Mouse (Mus musculus) liver, adult 2 months (tissue): ENCODE measurements around the gene Gm36079. TPM values are rescaled to one million over a fixed set of nuclear protein-coding genes. Genes with fewer than 3 reads are reported as not detected.
A peak's percentile ranks its signal among the peaks of the same experiment; 100 is the strongest.
"Not testable (repeated sequence)": the region's sequence is repeated elsewhere in the genome, so short reads cannot be mapped to it uniquely, and the experiment has no call there.

Experiments
- DNase-seq: peaks from one replicate; pipeline ENCODE4 v3.0.0-alpha.2; 2011; ENCODE audit warnings: low read depth, low spot score; ENCODE audit errors: extremely low read depth
- H3K27ac ChIP-seq: fragments of 200-500 bp; replicated peaks from 2 replicates; pipeline ENCODE4 v1.5.1; 2012; ENCODE audit warnings: low read depth, mild to moderate bottlenecking, control low read depth, inconsistent platforms, low read length; ENCODE audit not compliant: insufficient read depth
- H3K27me3 ChIP-seq: fragments of 200-500 bp; 2 replicates; pipeline ENCODE4 v1.6.1; 2012; ENCODE audit warnings: mild to moderate bottlenecking, moderate library complexity, low read length, inconsistent platforms; ENCODE audit not compliant: control insufficient read depth, insufficient read depth
- H3K36me3 ChIP-seq: fragments of 200-500 bp; 2 replicates; pipeline ENCODE4 v1.6.1; 2012; ENCODE audit warnings: low read length, inconsistent platforms; ENCODE audit not compliant: control insufficient read depth, insufficient read depth
- H3K4me1 ChIP-seq: fragments of 200-500 bp; 2 replicates; pipeline ENCODE4 v1.6.1; 2011; ENCODE audit warnings: low read length; ENCODE audit not compliant: control insufficient read depth, insufficient read depth
- H3K4me3 ChIP-seq: fragments of 200-500 bp; 2 replicates; pipeline ENCODE4 v1.5.1; 2011; ENCODE audit warnings: low read depth, mild to moderate bottlenecking, control low read depth, low read length, moderate library complexity; ENCODE audit not compliant: insufficient read depth
- H3K79me2 ChIP-seq: fragments of 200-500 bp; 2 replicates; pipeline ENCODE4 v1.6.1; 2012; ENCODE audit warnings: inconsistent platforms, mild to moderate bottlenecking, low read length, moderate library complexity; ENCODE audit not compliant: control insufficient read depth, insufficient read depth
- H3K9ac ChIP-seq: fragments of 200-500 bp; 2 replicates; pipeline ENCODE4 v1.6.1; 2012; ENCODE audit warnings: low read depth, mild to moderate bottlenecking, control low read depth, inconsistent platforms, low read length
- WGBS: fragments of 180-500 bp; shearing (Covaris S2); methylation state at CpG from one replicate; pipeline ENCODE4 v1.1.7; 2018; 5-methylcytosine and 5-hydroxymethylcytosine counted together
- polyA plus RNA-seq: library from polyadenylated mRNA; depleted of rRNA; stranded (reverse); fragments of >200 nt; gene quantifications from 2 replicates; pipeline ENCODE4 v1.2.3, GENCODE M21; 2012
- total RNA-seq: library from RNA; depleted of rRNA; stranded (reverse); fragments of >200 nt; gene quantifications from 2 replicates; pipeline ENCODE4 v1.2.3, GENCODE M21; 2014

Gene Gm36079
- total and polyA plus RNA-seq, 2 experiments = not detected

DNA sequence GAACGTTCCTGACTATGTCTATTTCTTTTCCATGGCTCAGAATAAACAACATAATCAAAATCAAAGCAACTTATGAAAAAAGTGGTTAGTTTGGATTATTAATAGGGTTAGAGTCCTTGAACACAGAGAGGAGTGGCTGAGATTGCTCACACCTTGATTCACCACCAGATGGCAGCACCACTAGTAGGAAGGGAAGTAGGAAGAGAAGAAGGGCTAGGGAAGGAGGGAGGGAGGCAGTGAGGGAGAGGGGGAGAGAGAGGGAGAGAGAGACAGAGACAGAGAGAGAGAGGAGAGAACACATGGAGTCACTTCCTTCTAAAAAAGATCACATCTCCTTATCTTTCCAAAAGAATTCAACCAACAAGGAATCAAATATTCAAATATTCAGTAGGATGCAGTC lies 14.3 kb upstream of the Gm36079 start:
- WGBS = no CpG with 5 or more reads among the region's 1 CpGs
- H3K27ac ChIP-seq, H3K4me1 ChIP-seq, H3K4me3 ChIP-seq, H3K27me3 ChIP-seq, DNase-seq, H3K36me3 ChIP-seq, H3K79me2 ChIP-seq, H3K9ac ChIP-seq: not testable (repeated sequence)

- WGBS = 19% methylated on average over 6 of the region's 6 CpGs
- not testable (repeated sequence) for DNase-seq, H3K9ac ChIP-seq, H3K4me3 ChIP-seq, H3K27ac ChIP-seq, H3K79me2 ChIP-seq, H3K36me3 ChIP-seq, H3K4me1 ChIP-seq, H3K27me3 ChIP-seq
Observed at GRCm38 (mm10) chr13:120037881-120038280, 11.1 kb upstream of the Gm36079 start.

DNA sequence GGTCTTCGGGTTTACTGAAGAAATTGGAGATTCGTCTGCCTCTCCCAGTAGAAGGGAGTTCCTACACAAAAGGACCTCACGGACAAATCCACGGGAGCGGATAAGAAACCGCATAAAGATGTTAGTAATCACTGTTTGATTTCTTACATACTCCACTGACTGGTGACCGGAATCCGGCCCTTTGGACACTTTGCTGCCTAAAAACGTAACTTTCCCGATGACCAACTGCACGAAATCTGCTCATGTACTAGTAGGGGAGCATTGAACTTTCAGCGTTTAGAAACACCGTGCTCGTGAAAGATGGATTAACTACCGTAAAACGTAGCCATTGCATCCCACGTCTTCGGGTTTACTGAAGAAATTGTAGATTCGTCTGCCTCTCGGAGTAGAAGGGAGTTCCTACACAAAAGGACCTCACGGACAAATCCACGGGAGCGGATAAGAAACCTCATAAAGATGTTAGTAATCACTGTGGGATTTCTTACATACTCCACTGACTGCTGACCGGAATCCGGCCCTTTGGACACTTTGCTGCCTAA lies 9.8 kb upstream of the Gm36079 start:
- H3K27me3 ChIP-seq, H3K9ac ChIP-seq, H3K4me3 ChIP-seq, H3K36me3 ChIP-seq, H3K79me2 ChIP-seq, H3K27ac ChIP-seq, H3K4me1 ChIP-seq, DNase-seq: not testable (repeated sequence)
- WGBS = 5% methylated on average over 25 of the region's 25 CpGs

- not testable (repeated sequence) for H3K4me1 ChIP-seq, H3K27me3 ChIP-seq, DNase-seq, H3K4me3 ChIP-seq, H3K9ac ChIP-seq, H3K79me2 ChIP-seq, H3K36me3 ChIP-seq, H3K27ac ChIP-seq
- 3% methylated on average over 12 of the region's 18 CpGs for WGBS
Observed at GRCm38 (mm10) chr13:120035151-120035550, 8.3 kb upstream of the Gm36079 start.

- H3K36me3 ChIP-seq, DNase-seq, H3K27me3 ChIP-seq, H3K27ac ChIP-seq, H3K9ac ChIP-seq, H3K79me2 ChIP-seq, H3K4me1 ChIP-seq, H3K4me3 ChIP-seq: not testable (repeated sequence)
- 6% methylated on average over 3 of the region's 10 CpGs for WGBS
Observed at GRCm38 (mm10) chr13:120034637-120035036, 7.8 kb upstream of the Gm36079 start.

GRCm38 (mm10) chr13:120033516-120034190 lies 6.8 kb upstream of the Gm36079 start:
- H3K27me3 ChIP-seq, H3K79me2 ChIP-seq, H3K9ac ChIP-seq, H3K4me1 ChIP-seq, H3K4me3 ChIP-seq, H3K36me3 ChIP-seq, H3K27ac ChIP-seq: not testable (repeated sequence)
- 6% methylated on average over 19 of the region's 19 CpGs for WGBS
- peak; percentile 47 for DNase-seq

- H3K36me3 ChIP-seq, H3K4me1 ChIP-seq, H3K27me3 ChIP-seq, H3K79me2 ChIP-seq, DNase-seq, H3K4me3 ChIP-seq, H3K9ac ChIP-seq, H3K27ac ChIP-seq: not testable (repeated sequence)
- WGBS = 5% methylated on average over 16 of the region's 16 CpGs
Observed at GRCm38 (mm10) chr13:120031676-120032075, 4.9 kb upstream of the Gm36079 start.

DNA sequence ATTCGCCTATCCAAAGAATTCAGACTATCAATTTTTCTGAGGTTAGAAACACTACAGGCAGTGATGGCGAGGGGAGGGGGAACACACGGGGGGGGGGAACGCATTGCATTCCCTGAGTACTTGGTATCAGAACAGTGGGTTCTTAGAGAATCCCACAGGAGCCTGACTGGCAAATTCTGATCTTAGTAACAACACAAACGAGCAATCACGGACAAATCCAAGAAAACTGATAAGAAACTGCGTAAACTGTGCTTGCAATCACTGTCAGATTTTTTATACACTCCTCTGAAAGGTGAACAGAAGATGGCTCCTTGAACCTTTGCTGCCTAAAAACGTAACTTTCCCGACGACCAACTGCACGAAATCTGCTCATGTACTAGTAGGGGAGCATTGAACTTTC lies 557 bp upstream of the Gm36079 start:
- H3K36me3 ChIP-seq, H3K27me3 ChIP-seq, H3K27ac ChIP-seq, H3K9ac ChIP-seq, H3K4me3 ChIP-seq, H3K79me2 ChIP-seq, DNase-seq, H3K4me1 ChIP-seq: not testable (repeated sequence)
- WGBS = 4% methylated on average over 11 of the region's 11 CpGs

DNA sequence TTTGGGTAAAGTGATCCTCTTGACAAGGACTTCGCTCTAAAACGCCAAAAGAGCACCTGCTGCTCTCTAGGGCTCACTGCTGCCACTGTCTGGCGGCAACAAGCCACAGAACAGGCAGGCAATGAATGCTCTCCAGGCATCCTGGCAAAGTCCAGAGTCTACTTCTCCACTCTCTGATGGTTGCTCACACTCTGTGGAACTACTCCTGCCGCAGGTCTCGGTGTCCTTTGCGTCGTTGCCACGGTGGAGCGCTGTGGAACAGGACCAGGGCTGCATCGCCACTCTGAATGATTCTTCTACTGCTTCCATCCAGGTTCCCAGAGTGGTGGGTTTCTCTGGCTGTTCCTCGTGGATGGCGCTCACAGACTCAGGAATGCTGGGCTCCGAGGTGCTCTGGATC lies 438 bp downstream of the Gm36079 start:
- H3K79me2 ChIP-seq, H3K27me3 ChIP-seq, H3K9ac ChIP-seq, H3K36me3 ChIP-seq, DNase-seq, H3K4me3 ChIP-seq, H3K27ac ChIP-seq, H3K4me1 ChIP-seq: not testable (repeated sequence)
- WGBS = 6% methylated on average over 3 of the region's 13 CpGs
